Mouse (Mus musculus) cerebellum, postnatal 10 days (tissue): ENCODE data around the gene Serpinb5.
"Not testable (repeated sequence)": the region's sequence is repeated elsewhere in the genome, so short reads cannot be mapped to it uniquely, and the experiment has no call there.

ENCODE experiments used
- DNase-seq, 2 experiments: peaks; one replicate each; pipeline ENCODE4 v3.0.0; 2021; ENCODE audit warnings: mixed read lengths in 2 of 2

The Serpinb5 gene

GRCm38 (mm10) chr1:106860847-106861246, at the start of gene Serpinb5:
Gene Serpinb5, plus strand, starts transcription at chr1:106861173.
- DNase-seq = no peak

GRCm38 (mm10) chr1:106814864-106815263, 46.1 kb upstream of the Serpinb5 start:
- DNase-seq = no peak

DNA sequence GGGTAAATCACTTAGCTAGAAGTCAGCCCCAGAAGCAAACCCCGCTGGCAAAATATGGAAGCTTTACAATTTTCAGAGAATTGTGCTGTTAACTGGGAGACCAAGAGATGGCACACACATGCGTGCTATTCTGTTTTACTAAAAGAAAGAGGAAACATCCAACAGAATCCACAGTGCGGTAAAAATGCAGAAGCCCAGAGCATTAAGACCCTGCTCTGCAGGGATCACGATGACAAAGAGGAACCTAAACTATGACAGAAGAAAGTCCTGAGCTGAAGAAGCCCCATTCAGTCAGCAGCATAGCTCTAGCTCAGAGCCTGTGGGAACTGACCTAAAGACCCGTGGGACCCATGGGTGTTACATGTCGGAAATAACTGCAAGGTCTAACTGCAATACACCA, 45.7 kb upstream of the Serpinb5 start:
- no peak for DNase-seq

GRCm38 (mm10) chr1:106816766-106817165, 44.2 kb upstream of the Serpinb5 start:
- DNase-seq = no peak

DNA sequence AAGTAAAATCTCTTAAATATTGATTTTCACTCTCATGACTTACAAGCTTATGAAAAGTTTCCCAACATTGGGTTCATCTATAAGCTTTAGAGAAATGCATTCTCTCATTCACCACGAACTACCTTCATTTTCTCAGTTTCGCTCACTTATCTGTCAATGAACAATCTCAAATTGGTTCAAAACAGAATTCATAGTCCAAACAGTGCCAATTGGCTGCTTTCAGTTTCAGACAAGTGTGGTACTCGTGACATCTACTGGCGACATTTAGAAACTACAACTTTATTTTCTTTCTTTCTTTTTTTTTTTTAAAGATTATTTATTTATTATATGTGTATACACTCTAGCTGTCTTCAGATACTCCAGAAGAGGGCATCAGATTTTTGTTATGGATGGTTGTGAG, 42.6 kb upstream of the Serpinb5 start:
- DNase-seq = peak; percentile 26 to 44

GRCm38 (mm10) chr1:106822297-106822696, 38.7 kb upstream of the Serpinb5 start:
- DNase-seq = peak; percentile 85 to 88

DNA sequence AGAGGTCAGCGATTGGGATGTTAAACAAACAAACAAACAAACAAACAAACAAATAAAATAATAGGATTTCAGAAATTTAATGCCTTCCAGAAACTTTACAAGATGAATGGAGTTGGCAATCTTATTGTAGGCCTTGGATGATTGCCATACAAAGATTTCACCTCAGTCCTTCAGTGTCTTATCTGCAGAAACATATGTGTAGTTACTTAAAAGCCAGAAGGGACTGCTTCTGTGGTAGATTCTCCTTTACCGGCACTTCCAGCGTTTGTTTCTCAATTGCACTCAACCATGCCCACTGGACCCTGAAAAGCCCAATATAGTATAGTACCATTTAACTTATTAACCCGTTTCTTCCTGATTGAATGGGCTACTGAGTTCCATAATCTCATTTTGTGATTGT, 32.2 kb upstream of the Serpinb5 start:
- DNase-seq = no peak

GRCm38 (mm10) chr1:106865543-106865942, 4.6 kb downstream of the Serpinb5 start:
- DNase-seq = no peak

GRCm38 (mm10) chr1:106866029-106866428, 5.1 kb downstream of the Serpinb5 start:
- peak; percentile 54 to 61 for DNase-seq

DNA sequence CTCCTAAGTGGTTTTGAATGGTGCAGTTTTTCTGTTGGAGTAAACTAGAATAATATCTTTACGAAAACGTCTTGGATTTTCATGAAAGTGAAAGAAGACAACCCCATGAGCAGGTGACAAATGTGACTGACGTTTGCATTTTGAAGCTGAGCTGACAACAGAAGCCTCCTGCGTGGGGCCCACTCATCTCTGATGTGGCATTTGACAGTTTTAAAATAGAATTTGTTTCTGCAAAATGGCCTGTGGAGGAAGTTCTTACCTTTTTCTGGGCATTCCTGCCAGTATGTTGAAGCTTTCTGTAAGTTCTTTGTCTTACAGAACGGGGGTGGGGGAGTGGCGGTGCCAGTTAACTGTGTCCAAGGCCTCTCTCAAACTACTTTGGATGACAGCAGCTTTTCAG, 5.8 kb downstream of the Serpinb5 start:
- no peak for DNase-seq

DNA sequence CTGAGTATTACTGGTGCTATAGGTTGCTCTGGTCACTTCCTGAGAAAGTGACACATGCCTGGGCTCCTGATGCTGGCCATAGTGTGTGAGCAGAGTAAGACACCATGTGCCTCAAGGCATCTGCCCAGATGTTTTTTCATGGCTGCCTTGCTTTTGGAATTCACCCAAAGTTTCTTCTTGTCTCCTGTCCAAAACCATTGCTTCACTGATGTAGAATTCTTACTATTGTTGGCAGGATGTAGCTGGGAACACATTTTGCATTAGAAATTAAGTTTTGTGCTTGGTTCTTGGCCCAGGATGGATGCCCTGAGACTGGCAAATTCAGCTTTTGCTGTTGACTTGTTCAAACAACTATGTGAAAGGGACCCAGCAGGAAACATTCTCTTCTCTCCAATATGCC, 9.0 kb downstream of the Serpinb5 start:
- DNase-seq = peak in 1 of 2 experiments; percentile 4

- DNase-seq = no peak
These were observed 14.4 kb downstream of the Serpinb5 start for GRCm38 (mm10) chr1:106875193-106875886.

- DNase-seq = no peak
These were observed 15.2 kb downstream of the Serpinb5 start for GRCm38 (mm10) chr1:106876147-106876546.

DNA sequence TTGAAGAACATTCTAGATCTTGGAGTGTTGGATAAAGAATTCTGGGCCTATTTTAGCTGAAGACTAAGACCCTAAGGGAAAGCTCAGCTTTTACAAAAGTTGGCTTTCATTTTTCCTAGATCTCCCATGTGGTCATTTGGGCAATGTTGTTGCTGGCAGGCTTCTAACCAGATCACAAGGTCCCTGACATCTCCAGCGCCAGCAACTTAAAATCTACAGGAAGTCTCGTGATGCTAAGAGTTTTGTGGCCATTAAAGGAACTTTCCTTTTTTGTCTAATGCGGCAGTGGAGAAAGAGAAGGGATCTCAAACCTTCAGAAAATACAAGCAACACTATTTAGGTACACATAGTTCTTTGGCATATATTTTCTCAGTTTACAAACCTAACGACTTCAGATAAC, 21.8 kb downstream of the Serpinb5 start:
- no peak for DNase-seq

DNA sequence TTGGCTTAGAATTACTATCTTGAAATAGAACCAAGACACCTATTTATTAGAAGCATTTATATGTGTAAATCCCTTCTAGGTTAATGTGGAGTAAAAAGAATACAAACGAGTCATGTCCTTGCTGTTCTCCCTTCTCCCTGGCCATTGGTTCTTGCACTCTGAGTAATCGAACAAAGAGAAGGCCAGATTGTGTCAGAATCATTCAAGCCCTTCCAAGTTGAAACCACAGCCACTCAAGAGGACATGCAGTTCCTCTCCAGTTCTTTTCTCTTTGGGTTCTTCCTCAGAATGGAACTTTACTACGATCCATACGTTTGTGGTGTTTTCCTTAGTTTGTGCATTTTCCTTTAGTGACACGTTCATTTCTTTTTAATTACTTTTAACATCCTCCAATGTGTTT, 22.4 kb downstream of the Serpinb5 start:
- no peak for DNase-seq

DNA sequence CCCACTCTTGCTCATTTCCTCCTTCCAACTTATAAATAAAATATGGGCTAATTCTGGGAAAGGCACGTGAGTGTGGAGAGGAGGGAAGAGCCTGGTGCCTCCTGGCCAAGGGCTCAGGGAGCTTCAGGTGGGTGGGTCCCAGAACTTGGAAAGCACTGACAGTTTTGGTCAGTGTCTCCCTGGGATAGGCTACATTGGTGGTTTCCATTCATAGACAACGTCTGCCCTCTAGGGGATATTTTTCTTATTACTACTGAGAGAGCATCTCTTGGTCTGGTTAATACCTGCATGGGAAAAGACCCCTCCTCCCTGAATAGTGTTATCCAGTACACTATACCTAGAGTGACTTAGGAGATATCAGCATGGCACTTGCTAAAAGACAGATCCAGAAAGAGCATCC, 22.8 kb downstream of the Serpinb5 start:
- DNase-seq = peak; percentile 16 to 62

DNA sequence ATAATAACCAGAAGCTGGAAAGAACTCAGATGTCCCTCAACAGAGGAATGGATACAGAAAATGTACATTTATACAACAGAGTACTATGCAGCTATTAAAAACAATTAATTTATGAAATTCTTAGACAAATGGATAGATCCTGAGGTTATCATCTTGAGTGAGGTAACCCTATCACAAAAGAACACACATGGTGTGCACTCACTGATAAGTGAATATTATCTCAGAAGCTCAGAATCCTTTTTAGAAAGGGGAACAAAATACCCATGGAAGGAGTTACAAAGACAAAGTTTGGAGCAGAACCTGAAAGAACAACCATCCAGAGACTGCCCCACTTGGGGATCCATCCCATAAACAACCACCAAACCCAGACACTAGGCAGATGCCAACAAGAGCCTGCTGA, 34.2 kb downstream of the Serpinb5 start:
- not testable (repeated sequence) for DNase-seq

GRCm38 (mm10) chr1:106901406-106901805, 40.4 kb downstream of the Serpinb5 start:
- peak; percentile 37 to 49 for DNase-seq

DNA sequence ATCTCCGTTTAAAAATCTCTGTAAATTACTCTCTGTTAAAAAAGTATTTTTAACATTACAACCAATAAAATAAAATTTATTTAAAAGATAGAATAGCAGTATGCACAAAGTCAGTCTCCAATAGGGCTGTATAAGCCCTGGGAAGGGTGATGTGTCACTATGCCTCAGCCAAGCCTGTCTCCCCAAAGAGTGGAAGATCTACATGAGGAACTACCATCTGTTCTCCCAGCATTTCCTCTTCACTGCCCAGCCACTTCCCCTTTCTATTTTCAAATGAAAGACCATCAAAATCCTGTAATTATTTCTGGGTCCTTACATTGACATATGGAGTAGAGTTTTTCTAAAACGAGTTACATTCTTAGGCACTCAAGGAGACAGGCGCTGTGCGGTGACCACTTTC, 71.0 kb downstream of the Serpinb5 start:
- DNase-seq = no peak
